Mouse (Mus musculus) yolk sac, embryonic 10.5 days (tissue): Measurements from ENCODE around the gene Ralgapa2.
A peak's percentile ranks its signal among the peaks of the same experiment; 100 is the strongest.
"Not testable (repeated sequence)": the region's sequence is repeated elsewhere in the genome, so short reads cannot be mapped to it uniquely, and the experiment has no call there.

ENCODE experiments used
- DNase-seq: peaks from one replicate; pipeline ENCODE4 v3.0.0-alpha.2; 2017; ENCODE audit warnings: low spot score

Gene Ralgapa2

DNA sequence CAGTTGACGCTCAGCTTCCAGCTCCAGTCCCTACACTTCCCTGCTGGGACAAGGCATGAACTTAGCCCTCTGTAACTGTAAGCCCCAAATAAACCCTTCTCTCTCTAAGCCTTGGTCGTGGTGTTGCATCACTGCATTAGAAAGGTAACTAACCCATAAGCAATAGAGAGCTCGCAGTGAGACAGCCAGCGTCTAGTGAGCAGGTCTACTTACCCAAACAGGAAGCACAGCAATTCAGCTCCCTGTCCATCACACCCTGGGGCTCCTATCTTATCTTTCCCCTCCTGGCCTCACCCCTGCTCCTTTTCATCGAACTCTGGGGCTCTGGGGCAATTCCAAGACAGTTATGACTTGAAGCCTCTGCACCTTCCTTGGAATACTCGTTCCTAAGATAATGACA is 13.8 kb downstream of the Ralgapa2 start:
- peak; percentile 27 for DNase-seq

GRCm38 (mm10) chr2:146496995-146497394 is 15.1 kb downstream of the Ralgapa2 start:
- DNase-seq, result no peak

- DNase-seq, result no peak
Measured at GRCm38 (mm10) chr2:146495781-146496180, 16.4 kb downstream of the Ralgapa2 start.

DNA sequence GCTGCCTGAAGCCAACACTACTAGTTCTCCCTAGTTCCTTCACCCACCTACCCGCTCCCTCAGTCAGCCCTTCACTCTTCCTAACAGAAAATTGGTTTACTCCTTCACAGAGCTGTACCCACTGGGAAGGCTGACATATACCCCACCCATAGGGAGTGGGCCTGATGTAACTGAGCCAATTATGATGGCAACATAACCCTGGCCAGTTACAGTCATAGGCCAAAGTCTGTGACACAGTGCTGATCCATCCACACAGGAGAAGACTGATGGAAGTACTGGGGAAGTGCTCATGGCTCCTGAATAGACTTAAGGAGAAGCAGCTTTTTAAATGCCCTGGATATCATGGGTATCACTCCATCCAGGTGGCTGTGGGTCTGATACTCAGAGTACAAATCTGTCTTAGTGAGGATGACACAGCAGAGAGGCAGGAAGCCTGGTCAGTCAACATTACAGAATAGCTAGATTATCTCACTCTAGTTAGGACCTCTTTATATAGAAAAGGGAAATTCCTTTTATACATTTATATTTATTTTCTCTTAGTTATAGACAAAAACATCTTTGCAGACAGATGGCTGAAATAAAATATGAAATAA is 18.7 kb downstream of the Ralgapa2 start:
- no peak for DNase-seq

DNA sequence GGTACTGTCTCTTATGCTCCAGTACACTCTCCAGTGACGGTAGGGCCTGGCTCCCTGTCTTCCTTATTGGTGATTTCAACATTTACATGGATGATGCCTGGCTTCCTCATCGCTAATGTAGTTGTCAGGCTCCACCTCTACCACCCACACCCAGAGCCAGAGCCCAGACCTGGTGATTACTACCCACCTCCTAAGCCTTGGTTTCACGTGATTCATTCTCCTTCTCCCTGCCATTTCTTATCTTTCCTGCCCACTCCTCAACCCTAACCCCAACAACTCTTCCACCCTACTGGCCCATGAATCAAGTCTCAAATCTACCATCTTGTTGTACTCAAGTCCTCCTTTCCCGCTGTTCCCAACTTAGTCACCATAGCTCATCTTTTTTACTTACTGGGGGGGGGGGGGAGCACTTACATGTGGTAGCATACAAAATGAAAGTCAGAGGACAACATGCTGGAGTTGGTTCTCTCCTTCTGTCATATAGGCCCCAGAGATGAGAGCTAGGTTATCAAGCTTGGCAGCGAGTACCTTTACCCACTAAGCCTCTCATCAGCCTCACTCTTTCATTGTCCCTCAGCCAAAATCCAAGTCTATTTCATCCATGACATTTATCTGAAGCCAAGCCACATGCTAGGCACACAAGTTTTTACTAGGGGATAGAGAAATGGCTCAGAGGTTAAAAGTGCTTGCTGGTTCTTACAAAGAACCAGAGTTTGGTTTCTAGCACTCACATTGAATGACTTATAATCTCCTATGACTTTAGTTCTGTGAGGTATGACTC is 20.1 kb downstream of the Ralgapa2 start:
- DNase-seq, result no peak

GRCm38 (mm10) chr2:146490926-146491325 is 21.2 kb downstream of the Ralgapa2 start:
- no peak for DNase-seq

- no peak for DNase-seq
Measured at GRCm38 (mm10) chr2:146488291-146488690, 23.9 kb downstream of the Ralgapa2 start.

DNA sequence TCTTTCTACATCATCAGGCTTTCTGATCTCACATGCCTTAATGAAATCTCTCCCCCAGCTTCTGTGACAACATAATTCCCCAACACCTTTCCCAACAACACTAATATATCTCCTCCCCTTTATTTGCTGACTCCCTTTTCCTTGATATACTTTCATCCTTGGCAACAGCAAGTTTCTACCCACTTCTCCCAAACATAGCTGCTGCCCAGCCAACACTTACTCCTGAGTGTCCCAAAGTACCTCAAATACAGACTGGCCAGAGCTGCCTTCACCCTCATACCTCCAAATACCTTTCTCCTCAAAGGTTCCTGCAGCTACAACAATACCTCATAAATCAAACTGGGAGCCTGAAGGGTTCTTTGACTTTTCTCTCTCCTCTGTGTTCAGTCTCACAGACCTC is 29.3 kb downstream of the Ralgapa2 start:
- no peak for DNase-seq

DNA sequence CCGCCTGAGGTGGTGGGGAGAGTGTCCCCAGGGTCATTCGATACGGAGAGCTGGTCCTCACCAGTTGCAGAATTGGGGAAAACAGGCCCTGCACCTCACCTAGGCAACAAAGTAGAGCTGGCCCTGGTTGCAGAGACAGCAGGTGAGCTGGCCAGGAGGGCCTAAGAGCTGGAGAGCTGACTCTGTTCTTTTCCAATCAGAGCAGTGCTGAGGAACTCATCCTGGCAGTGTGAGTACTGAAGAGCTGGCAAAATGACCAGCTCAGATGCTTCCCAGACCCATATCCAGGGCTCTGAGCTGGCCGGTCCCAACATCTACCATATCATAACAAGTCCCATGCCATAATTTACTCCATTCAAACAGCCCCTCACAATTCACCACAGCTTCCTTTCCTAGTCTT is 34.7 kb downstream of the Ralgapa2 start:
- DNase-seq, result no peak

- no peak for DNase-seq
Measured at GRCm38 (mm10) chr2:146476428-146476972, 35.6 kb downstream of the Ralgapa2 start.

- DNase-seq, result no peak
Measured at GRCm38 (mm10) chr2:146476001-146476400, 36.1 kb downstream of the Ralgapa2 start.

DNA sequence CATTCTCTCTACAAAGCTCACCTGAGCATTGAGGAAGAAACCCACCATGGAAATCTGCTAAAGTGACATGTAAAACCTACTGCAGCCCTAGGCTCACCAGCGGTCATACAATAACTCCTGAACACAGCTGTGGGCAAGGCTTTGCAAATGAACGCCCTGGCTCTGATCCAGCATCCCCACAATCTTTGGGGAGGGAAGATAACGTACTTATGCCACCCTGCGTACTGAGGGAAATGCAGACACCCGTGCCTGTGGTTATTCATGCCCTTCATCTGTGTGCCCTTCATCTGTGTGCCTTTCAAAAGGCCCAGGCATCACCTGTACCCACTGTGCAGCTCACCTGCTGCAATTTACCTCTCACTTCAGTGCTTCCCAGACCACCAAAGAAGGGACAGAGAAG is 41.2 kb downstream of the Ralgapa2 start:
- DNase-seq, result no peak

DNA sequence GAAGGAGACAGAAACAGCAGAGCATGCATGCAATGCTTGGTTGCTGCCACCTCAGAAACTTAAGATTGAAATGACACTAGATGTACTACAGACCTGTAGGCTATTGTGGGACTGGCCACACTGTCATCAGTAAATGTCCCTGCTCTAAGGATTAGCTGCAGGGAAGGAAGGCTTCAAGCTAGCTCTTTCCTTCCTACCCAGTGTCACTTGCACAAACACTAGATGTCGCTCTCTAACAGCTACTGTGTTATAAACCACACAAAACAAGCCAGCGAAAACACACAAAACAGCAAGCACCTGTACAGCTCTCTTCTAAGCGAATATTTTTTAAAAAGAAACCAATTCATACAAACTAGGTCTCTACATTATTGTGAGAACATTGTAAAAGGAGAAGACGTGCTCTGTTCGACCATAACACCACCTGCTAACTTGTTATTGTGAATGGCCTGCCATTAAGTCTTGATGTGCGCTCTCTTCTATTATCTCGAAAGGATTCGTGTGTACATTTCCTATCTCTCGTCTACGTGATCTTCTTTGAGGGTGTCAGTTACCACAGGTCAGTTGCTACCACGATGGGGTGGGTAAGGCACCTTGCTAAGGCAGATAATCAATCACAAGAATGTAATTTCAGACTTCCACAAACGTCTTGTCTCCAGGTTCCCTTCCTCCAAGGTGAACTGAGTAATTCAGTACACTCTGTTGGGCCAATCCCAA is 42.3 kb downstream of the Ralgapa2 start:
- DNase-seq, result peak; percentile 32

- DNase-seq, result no peak
Measured at GRCm38 (mm10) chr2:146468898-146469297, 43.2 kb downstream of the Ralgapa2 start.

DNA sequence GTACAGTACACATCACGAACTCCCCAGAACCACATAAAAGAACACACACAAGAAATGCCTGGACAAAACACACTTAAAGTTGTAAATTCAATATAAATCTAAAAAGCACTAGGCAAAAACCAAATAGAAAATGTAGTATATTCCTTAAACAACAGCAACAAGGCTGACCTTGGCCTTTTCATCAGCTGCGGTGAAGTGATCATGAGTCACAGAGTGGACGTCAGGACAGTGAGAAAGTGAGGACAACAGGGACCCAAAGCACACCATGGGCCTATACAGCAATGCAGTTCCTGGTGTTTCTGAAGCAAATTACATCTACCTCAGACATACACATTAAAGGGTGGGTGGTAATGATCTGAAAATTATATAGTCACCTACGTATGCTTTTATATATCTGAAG is 44.1 kb downstream of the Ralgapa2 start:
- no peak for DNase-seq

- not testable (repeated sequence) for DNase-seq
Measured at GRCm38 (mm10) chr2:146466811-146467210, 45.3 kb downstream of the Ralgapa2 start.

- no peak for DNase-seq
Measured at GRCm38 (mm10) chr2:146457494-146457893, 54.6 kb downstream of the Ralgapa2 start.

DNA sequence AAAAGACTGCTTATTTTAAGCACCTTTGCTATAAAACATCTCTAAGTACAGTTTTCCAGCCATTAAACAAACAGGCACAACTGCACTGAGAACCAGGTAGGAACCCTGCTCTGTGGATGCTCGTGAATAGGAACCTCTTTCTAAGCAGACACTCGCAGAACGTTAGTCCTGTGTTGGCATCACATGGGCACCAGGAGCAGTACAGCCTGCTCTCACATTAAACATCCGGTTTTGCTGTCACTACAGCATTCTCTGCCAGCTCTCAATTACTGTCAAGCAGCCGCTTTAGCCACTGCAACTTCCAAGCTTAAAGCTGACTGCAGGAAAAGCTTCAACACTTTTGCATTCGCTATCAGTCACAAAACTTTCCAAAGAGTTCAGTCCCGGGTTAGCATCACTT is 55.5 kb downstream of the Ralgapa2 start:
- no peak for DNase-seq

GRCm38 (mm10) chr2:146456062-146456461 is 56.1 kb downstream of the Ralgapa2 start:
- DNase-seq, result no peak

DNA sequence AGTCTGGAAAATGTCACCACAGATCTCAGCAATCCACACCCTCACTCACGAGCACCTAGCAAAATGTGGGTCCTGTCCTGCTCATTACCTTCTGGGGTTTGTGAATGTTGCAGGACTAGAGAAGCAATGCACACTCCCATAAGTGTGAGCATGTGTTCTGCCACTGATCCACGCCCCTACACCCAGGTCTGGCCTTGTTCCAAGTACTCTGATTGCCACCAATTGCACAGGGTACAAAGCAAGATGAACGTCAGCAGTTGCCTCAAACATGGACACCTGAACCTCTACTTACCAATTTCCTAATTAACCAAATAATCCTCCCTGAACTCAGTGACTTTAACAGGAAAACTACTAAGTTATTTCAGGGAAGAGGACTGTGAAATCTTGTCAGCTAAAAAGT is 68.1 kb downstream of the Ralgapa2 start:
- no peak for DNase-seq

GRCm38 (mm10) chr2:146443291-146443875 is 68.8 kb downstream of the Ralgapa2 start:
- DNase-seq, result no peak

GRCm38 (mm10) chr2:146441711-146442110 is 70.4 kb downstream of the Ralgapa2 start:
- DNase-seq, result no peak
